Mouse (Mus musculus) embryonic facial prominence, embryonic 10.5 days (tissue): ENCODE measurements at regions not wholly inside any gene's neighbourhood (a gene's known extent, or its start where the extent isn't known, plus 50 kb on each side); places are given as distances from the start of the nearest gene placed in this dataset.

Source experiments
- DNase-seq: peaks from one replicate; pipeline ENCODE4 v3.0.0-alpha.2; 2017; ENCODE audit warnings: low spot score
- H3K27ac ChIP-seq: fragments of 300-500 bp; sonication (generic); replicated peaks from 2 replicates; pipeline ENCODE4 v1.5.1; 2016; ENCODE audit warnings: mild to moderate bottlenecking
- H3K27me3 ChIP-seq: fragments of 300-500 bp; sonication (generic); replicated peaks from 2 replicates; pipeline ENCODE4 v1.6.1; 2016; ENCODE audit warnings: low read depth, mild to moderate bottlenecking; ENCODE audit not compliant: poor library complexity, severe bottlenecking
- H3K36me3 ChIP-seq: fragments of 300-500 bp; sonication (generic); replicated peaks from 2 replicates; pipeline ENCODE4 v1.6.1; 2016; ENCODE audit warnings: mild to moderate bottlenecking, moderate library complexity
- H3K4me1 ChIP-seq: fragments of 300-500 bp; sonication (generic); 2 replicates; pipeline ENCODE4 v1.6.1; 2016
- H3K4me3 ChIP-seq: fragments of 300-500 bp; sonication (generic); 2 replicates; pipeline ENCODE4 v1.5.1; 2016; ENCODE audit warnings: mild to moderate bottlenecking, moderate library complexity
- H3K9me3 ChIP-seq: fragments of 300-500 bp; sonication (generic); 2 replicates; pipeline ENCODE4 v1.6.1; 2016; ENCODE audit warnings: mild to moderate bottlenecking
- WGBS: fragments of 180-500 bp; shearing (Covaris S2); methylation state at CpG from one replicate; pipeline ENCODE4 v1.1.7; 2016; 5-methylcytosine and 5-hydroxymethylcytosine counted together

GRCm38 (mm10) chr16:79279006-79279405 is 188.1 kb upstream of the Tmprss15 start:
- WGBS, result 92% methylated on average over 2 of the region's 2 CpGs

GRCm38 (mm10) chr16:79256525-79256924 is 165.6 kb upstream of the Tmprss15 start:
- WGBS, result 97% methylated on average over 1 of the region's 1 CpGs
- no peak overlapping the region for H3K27ac ChIP-seq

More at GRCm38 (mm10) chr16:79279006-79279405, 188.1 kb upstream of the Tmprss15 start:
- H3K9me3 ChIP-seq, result no peaks in the 10 kb centered on the region
- no peaks in the 10 kb centered on the region for H3K36me3 ChIP-seq
- no peak overlapping the region for H3K27ac ChIP-seq
- no peaks in the 10 kb centered on the region for H3K4me1 ChIP-seq
- DNase-seq, result no peak
- no peak overlapping the region for H3K4me3 ChIP-seq
- H3K27me3 ChIP-seq, result no peaks in the 10 kb centered on the region

GRCm38 (mm10) chr16:79256084-79256483 is 165.2 kb upstream of the Tmprss15 start:
- no peak for DNase-seq
- 53% methylated on average over 2 of the region's 2 CpGs for WGBS

More at GRCm38 (mm10) chr16:79256525-79256924, 165.6 kb upstream of the Tmprss15 start:
- no peaks in the 10 kb centered on the region for H3K27me3 ChIP-seq
- no peaks in the 10 kb centered on the region for H3K4me1 ChIP-seq
- no peaks in the 10 kb centered on the region for H3K36me3 ChIP-seq
- no peak overlapping the region for H3K4me3 ChIP-seq
- no peak for DNase-seq
- no peaks in the 10 kb centered on the region for H3K9me3 ChIP-seq

GRCm38 (mm10) chr16:79240857-79241491 is 150.1 kb upstream of the Tmprss15 start:
- no peak overlapping the region for H3K4me3 ChIP-seq
- WGBS, result 77% methylated on average over 3 of the region's 3 CpGs

More at GRCm38 (mm10) chr16:79256084-79256483, 165.2 kb upstream of the Tmprss15 start:
- H3K36me3 ChIP-seq, result no peaks in the 10 kb centered on the region
- no peaks in the 10 kb centered on the region for H3K27me3 ChIP-seq
- H3K27ac ChIP-seq, result no peak overlapping the region
- H3K4me3 ChIP-seq, result no peak overlapping the region
- H3K9me3 ChIP-seq, result no peaks in the 10 kb centered on the region
- H3K4me1 ChIP-seq, result no peaks in the 10 kb centered on the region

GRCm38 (mm10) chr16:79240191-79240590 is 149.3 kb upstream of the Tmprss15 start:
- no peak overlapping the region for H3K27ac ChIP-seq
- 97% methylated on average over 2 of the region's 2 CpGs for WGBS
- H3K9me3 ChIP-seq, result no peaks in the 10 kb centered on the region
- no peaks in the 10 kb centered on the region for H3K27me3 ChIP-seq
- no peaks in the 10 kb centered on the region for H3K4me1 ChIP-seq
- DNase-seq, result no peak
- H3K4me3 ChIP-seq, result no peak overlapping the region
- no peaks in the 10 kb centered on the region for H3K36me3 ChIP-seq

More at GRCm38 (mm10) chr16:79240857-79241491, 150.1 kb upstream of the Tmprss15 start:
- H3K9me3 ChIP-seq, result no peaks in the 10 kb centered on the region
- no peak for DNase-seq
- H3K4me1 ChIP-seq, result no peaks in the 10 kb centered on the region
- no peak overlapping the region for H3K27ac ChIP-seq
- no peaks in the 10 kb centered on the region for H3K27me3 ChIP-seq
- no peaks in the 10 kb centered on the region for H3K36me3 ChIP-seq

GRCm38 (mm10) chr16:79191196-79191595 is 100.3 kb upstream of the Tmprss15 start:
- WGBS, result 84% methylated on average over 7 of the region's 7 CpGs
- DNase-seq, result no peak
- no peak overlapping the region for H3K27ac ChIP-seq

GRCm38 (mm10) chr16:79186471-79186870 is 95.6 kb upstream of the Tmprss15 start:
- Histone ChIP-seq H3K27ac (no peak overlapping the region), H3K27me3 (no peaks in the 10 kb centered on the region), H3K4me1 (no peaks in the 10 kb centered on the region), H3K4me3 (no peak overlapping the region), H3K9me3 (no peaks in the 10 kb centered on the region), H3K36me3 (no peaks in the 10 kb centered on the region)
- DNase-seq, result no peak
- WGBS, result 82% methylated on average over 1 of the region's 1 CpGs

More at GRCm38 (mm10) chr16:79191196-79191595, 100.3 kb upstream of the Tmprss15 start:
- Histone ChIP-seq H3K9me3 (no peaks in the 10 kb centered on the region), H3K4me1 (no peaks in the 10 kb centered on the region), H3K27me3 (no peaks in the 10 kb centered on the region), H3K4me3 (no peak overlapping the region), H3K36me3 (no peaks in the 10 kb centered on the region)

GRCm38 (mm10) chr16:79182474-79182873 is 91.6 kb upstream of the Tmprss15 start:
- WGBS, result 82% methylated on average over 2 of the region's 2 CpGs
- no peaks in the 10 kb centered on the region for H3K36me3 ChIP-seq
- DNase-seq, result no peak
- peaks cover 2% of the 10 kb centered on the region for H3K4me1 ChIP-seq
- no peaks in the 10 kb centered on the region for H3K27me3 ChIP-seq
- H3K9me3 ChIP-seq, result no peaks in the 10 kb centered on the region
- H3K27ac ChIP-seq, result no peak overlapping the region
- no peak overlapping the region for H3K4me3 ChIP-seq

- WGBS, result 41% methylated on average over 15 of the region's 15 CpGs
- Histone ChIP-seq H3K27ac (no peak overlapping the region), H3K27me3 (no peaks in the 10 kb centered on the region), H3K4me3 (peak overlapping the region; percentile 24; the same call in 1 of the 2 replicates), H3K4me1 (peaks cover 10% of the 10 kb centered on the region), H3K36me3 (no peaks in the 10 kb centered on the region), H3K9me3 (no peaks in the 10 kb centered on the region)
- peak; percentile 32 for DNase-seq
These were observed 86.6 kb upstream of the Tmprss15 start for GRCm38 (mm10) chr16:79177299-79177999.

- H3K9me3 ChIP-seq, result no peaks in the 10 kb centered on the region
- H3K27me3 ChIP-seq, result no peaks in the 10 kb centered on the region
- peak overlapping the region; percentile 24; the same call in 1 of the 2 replicates for H3K4me3 ChIP-seq
- DNase-seq, result peak; percentile 9
- 51% methylated on average over 6 of the region's 6 CpGs for WGBS
- H3K27ac ChIP-seq, result no peak overlapping the region
- no peaks in the 10 kb centered on the region for H3K36me3 ChIP-seq
- peaks cover 10% of the 10 kb centered on the region for H3K4me1 ChIP-seq
These were observed 85.9 kb upstream of the Tmprss15 start for GRCm38 (mm10) chr16:79176832-79177243.

- Histone ChIP-seq H3K27ac (no peak overlapping the region), H3K9me3 (no peaks in the 10 kb centered on the region), H3K4me1 (no peaks in the 10 kb centered on the region), H3K27me3 (no peaks in the 10 kb centered on the region), H3K4me3 (no peak overlapping the region), H3K36me3 (no peaks in the 10 kb centered on the region)
- WGBS, result 17% methylated on average over 8 of the region's 8 CpGs
- peak; percentile 74 for DNase-seq
These were observed 77.3 kb upstream of the Tmprss15 start for GRCm38 (mm10) chr16:79168193-79168592.

GRCm38 (mm10) chr16:79142813-79143212 is 51.9 kb upstream of the Tmprss15 start:
- WGBS, result 82% methylated on average over 1 of the region's 1 CpGs
- H3K27ac ChIP-seq, result no peak overlapping the region
- DNase-seq, result no peak
- H3K36me3 ChIP-seq, result no peaks in the 10 kb centered on the region
- H3K4me3 ChIP-seq, result no peak overlapping the region
- no peaks in the 10 kb centered on the region for H3K4me1 ChIP-seq
- no peaks in the 10 kb centered on the region for H3K27me3 ChIP-seq
- no peaks in the 10 kb centered on the region for H3K9me3 ChIP-seq
